Mouse (Mus musculus): ENCODE measurements around the gene Lrrfip1. TPM values are rescaled to one million over a fixed set of nuclear protein-coding genes. Genes with fewer than 3 reads are reported as not detected.

The Lrrfip1 gene
- polyA plus RNA-seq, 1 experiment: 12.2 TPM

GRCm38 (mm10) chr1:91086748-91087147 is 88.2 kb downstream of the Lrrfip1 start:
- Histone ChIP-seq H3K36me3 (replicated peaks; ENCODE audit: low read length) (peaks cover 89% of the 10 kb centered on the region), H3K9me3 (no peaks in the 10 kb centered on the region), H3K27me3 (replicated peaks) (no peaks in the 10 kb centered on the region), H3K4me3 (replicated peaks) (no peak overlapping the region), H3K4me1 (peaks cover 66% of the 10 kb centered on the region)
- TF ChIP-seq GATA1 (IDR thresholded peaks at IDR 0.05; ENCODE audit: borderline replicate concordance, low read length) (no peak), FLI1 (IDR thresholded peaks at IDR 0.05; ENCODE audit: low read length) (no peak)

GRCm38 (mm10) chr1:91088027-91088426 is 89.5 kb downstream of the Lrrfip1 start:
- H3K27me3 ChIP-seq (replicated peaks): no peaks in the 10 kb centered on the region
- H3K9me3 ChIP-seq: no peaks in the 10 kb centered on the region
- TF ChIP-seq FLI1 (IDR thresholded peaks at IDR 0.05; ENCODE audit: low read length): no peak
- no peak for TF ChIP-seq GATA1 (IDR thresholded peaks at IDR 0.05; ENCODE audit: borderline replicate concordance, low read length)
- H3K4me3 ChIP-seq (replicated peaks): no peak overlapping the region
- peaks cover 79% of the 10 kb centered on the region for H3K36me3 ChIP-seq (replicated peaks; ENCODE audit: low read length)
- peaks cover 76% of the 10 kb centered on the region for H3K4me1 ChIP-seq

- no peaks in the 10 kb centered on the region for H3K27me3 ChIP-seq (replicated peaks)
- H3K9me3 ChIP-seq: no peaks in the 10 kb centered on the region
- H3K4me1 ChIP-seq: peaks cover 79% of the 10 kb centered on the region
- no peak overlapping the region for H3K4me3 ChIP-seq (replicated peaks)
- no peak for TF ChIP-seq FLI1 (IDR thresholded peaks at IDR 0.05; ENCODE audit: low read length)
- TF ChIP-seq GATA1 (IDR thresholded peaks at IDR 0.05; ENCODE audit: borderline replicate concordance, low read length): no peak
- H3K36me3 ChIP-seq (replicated peaks; ENCODE audit: low read length): peaks cover 71% of the 10 kb centered on the region
Measured at GRCm38 (mm10) chr1:91088941-91089340, 90.4 kb downstream of the Lrrfip1 start.

GRCm38 (mm10) chr1:91090456-91090855 is 91.9 kb downstream of the Lrrfip1 start:
- peak overlapping the region; percentile 46 for H3K4me3 ChIP-seq (replicated peaks)
- H3K4me1 ChIP-seq: peaks cover 79% of the 10 kb centered on the region
- H3K36me3 ChIP-seq (replicated peaks; ENCODE audit: low read length): peaks cover 56% of the 10 kb centered on the region
- H3K9me3 ChIP-seq: no peaks in the 10 kb centered on the region
- TF ChIP-seq GATA1 (IDR thresholded peaks at IDR 0.05; ENCODE audit: borderline replicate concordance, low read length): no peak
- no peak for TF ChIP-seq FLI1 (IDR thresholded peaks at IDR 0.05; ENCODE audit: low read length)
- H3K27me3 ChIP-seq (replicated peaks): no peaks in the 10 kb centered on the region

GRCm38 (mm10) chr1:91092451-91092850 is 93.9 kb downstream of the Lrrfip1 start:
- Histone ChIP-seq H3K4me3 (replicated peaks) (peak overlapping the region; percentile 24), H3K9me3 (no peaks in the 10 kb centered on the region), H3K27me3 (replicated peaks) (no peaks in the 10 kb centered on the region), H3K36me3 (replicated peaks; ENCODE audit: low read length) (peaks cover 41% of the 10 kb centered on the region), H3K4me1 (peaks cover 88% of the 10 kb centered on the region)
- TF ChIP-seq FLI1 (IDR thresholded peaks at IDR 0.05; ENCODE audit: low read length): no peak
- TF ChIP-seq GATA1 (IDR thresholded peaks at IDR 0.05; ENCODE audit: borderline replicate concordance, low read length): no peak

- Histone ChIP-seq H3K36me3 (replicated peaks; ENCODE audit: low read length) (peaks cover 33% of the 10 kb centered on the region), H3K27me3 (replicated peaks) (no peaks in the 10 kb centered on the region), H3K9me3 (no peaks in the 10 kb centered on the region), H3K4me3 (replicated peaks) (peak overlapping the region; percentile 24), H3K4me1 (peaks cover 94% of the 10 kb centered on the region)
- no peak for TF ChIP-seq GATA1 (IDR thresholded peaks at IDR 0.05; ENCODE audit: borderline replicate concordance, low read length)
- TF ChIP-seq FLI1 (IDR thresholded peaks at IDR 0.05; ENCODE audit: low read length): no peak
Measured at GRCm38 (mm10) chr1:91093296-91093695, 94.8 kb downstream of the Lrrfip1 start.

GRCm38 (mm10) chr1:91094001-91094400 is 95.5 kb downstream of the Lrrfip1 start:
- Histone ChIP-seq H3K4me1 (peaks cover 97% of the 10 kb centered on the region), H3K9me3 (no peaks in the 10 kb centered on the region), H3K27me3 (replicated peaks) (no peaks in the 10 kb centered on the region), H3K36me3 (replicated peaks; ENCODE audit: low read length) (peaks cover 27% of the 10 kb centered on the region), H3K4me3 (replicated peaks) (peak overlapping the region; percentile 82)
- no peak for TF ChIP-seq FLI1 (IDR thresholded peaks at IDR 0.05; ENCODE audit: low read length)
- no peak for TF ChIP-seq GATA1 (IDR thresholded peaks at IDR 0.05; ENCODE audit: borderline replicate concordance, low read length)

- no peaks in the 10 kb centered on the region for H3K9me3 ChIP-seq
- TF ChIP-seq FLI1 (IDR thresholded peaks at IDR 0.05; ENCODE audit: low read length) (no peak), GATA1 (IDR thresholded peaks at IDR 0.05; ENCODE audit: borderline replicate concordance, low read length) (no peak)
- peaks cover 24% of the 10 kb centered on the region for H3K36me3 ChIP-seq (replicated peaks; ENCODE audit: low read length)
- H3K4me3 ChIP-seq (replicated peaks): no peak overlapping the region
- H3K4me1 ChIP-seq: peaks cover 95% of the 10 kb centered on the region
- no peaks in the 10 kb centered on the region for H3K27me3 ChIP-seq (replicated peaks)
Measured at GRCm38 (mm10) chr1:91095258-91095657, 96.7 kb downstream of the Lrrfip1 start.

- H3K9me3 ChIP-seq: no peaks in the 10 kb centered on the region
- H3K36me3 ChIP-seq (replicated peaks; ENCODE audit: low read length): peaks cover 25% of the 10 kb centered on the region
- no peaks in the 10 kb centered on the region for H3K27me3 ChIP-seq (replicated peaks)
- TF ChIP-seq FLI1 (IDR thresholded peaks at IDR 0.05; ENCODE audit: low read length): no peak
- TF ChIP-seq GATA1 (IDR thresholded peaks at IDR 0.05; ENCODE audit: borderline replicate concordance, low read length): no peak
- peaks cover 89% of the 10 kb centered on the region for H3K4me1 ChIP-seq
- H3K4me3 ChIP-seq (replicated peaks): no peak overlapping the region
Measured at GRCm38 (mm10) chr1:91095853-91096252, 97.3 kb downstream of the Lrrfip1 start.

- no peak overlapping the region for H3K4me3 ChIP-seq (replicated peaks)
- peaks cover 27% of the 10 kb centered on the region for H3K36me3 ChIP-seq (replicated peaks; ENCODE audit: low read length)
- no peaks in the 10 kb centered on the region for H3K9me3 ChIP-seq
- H3K27me3 ChIP-seq (replicated peaks): no peaks in the 10 kb centered on the region
- H3K4me1 ChIP-seq: peaks cover 84% of the 10 kb centered on the region
- no peak for TF ChIP-seq GATA1 (IDR thresholded peaks at IDR 0.05; ENCODE audit: borderline replicate concordance, low read length)
- TF ChIP-seq FLI1 (IDR thresholded peaks at IDR 0.05; ENCODE audit: low read length): no peak
Measured at GRCm38 (mm10) chr1:91096490-91096889, 98.0 kb downstream of the Lrrfip1 start.

Measured in megakaryocyte, embryonic 14.5 days (primary cell).